Comparison of ENCODE assay signal across 8 mouse cellular contexts in the genomic region with DNA sequence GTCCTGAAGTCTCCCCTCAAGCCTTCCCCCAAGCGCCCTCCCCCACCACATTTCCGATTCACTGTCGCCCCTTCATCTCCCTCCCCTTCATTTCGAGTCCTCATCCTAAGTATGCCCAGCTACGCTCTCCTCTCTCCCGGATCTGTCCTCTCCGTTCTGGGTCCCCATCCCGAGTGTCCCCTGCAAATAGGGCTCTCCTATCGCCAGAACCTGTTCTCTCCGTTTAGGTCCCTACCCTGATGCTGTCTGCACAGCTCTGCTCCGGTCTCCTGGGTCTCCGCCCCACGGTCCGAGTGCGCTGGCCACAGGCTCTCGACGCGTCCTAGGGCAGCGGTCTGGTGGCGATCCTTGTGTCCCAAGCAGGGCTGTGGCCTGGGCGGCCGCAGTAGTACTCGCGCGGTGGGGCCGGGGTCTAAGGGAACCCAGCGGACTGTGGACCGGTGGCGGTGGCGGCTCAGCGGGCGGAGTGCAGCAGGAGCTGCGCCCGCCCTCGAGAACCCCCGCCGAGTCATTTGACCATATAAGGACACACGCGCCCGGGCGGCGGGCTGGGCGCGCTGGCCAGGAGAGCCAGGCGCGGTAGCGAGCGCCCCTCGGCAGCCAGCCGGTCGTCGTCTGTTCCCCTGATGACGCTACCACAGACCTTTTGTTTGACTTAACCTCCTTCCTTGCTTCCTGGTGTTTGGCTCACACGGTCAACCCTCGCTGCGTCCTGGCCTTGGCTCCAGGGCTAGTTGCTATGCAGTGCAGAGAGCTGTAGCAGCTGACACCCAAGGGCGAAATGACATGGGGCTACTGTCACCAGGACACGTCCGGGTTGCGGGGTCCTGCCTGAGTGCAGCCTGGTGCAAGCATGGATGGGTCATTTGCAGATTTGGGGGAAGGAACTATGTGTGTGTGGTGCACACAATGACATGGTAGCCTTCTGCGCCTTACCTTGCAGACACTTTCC. TPM values are rescaled to one million over a fixed set of nuclear protein-coding genes. Genes with fewer than 3 reads are reported as not detected.
DNase-seq lines count a peak whose midpoint lies in the region; ATAC-seq lines count a peak whose summit lies in the region.

No protein-coding gene starts in this region.

- no peaks in the 10 kb centered on the region for H3K36me3 ChIP-seq in hindbrain, embryonic 13.5 days

- ATAC-seq in hindbrain, embryonic 13.5 days (ENCODE audit: low FRiP score), result peak; percentile 95

- H3K9ac ChIP-seq in hindbrain, embryonic 13.5 days, result peak overlapping the region; percentile 84

- H3K4me3 ChIP-seq in hindbrain, embryonic 13.5 days, result peak overlapping the region; percentile 63

- DNase-seq in ES-CJ7 (ENCODE audit: low read depth, low spot score), result peak; percentile 40
- DNase-seq in cerebellum, adult 8-10 months, result peak; percentile 6
- peak; percentile 34 to 59 for DNase-seq in frontal cortex, postnatal 14 days (ENCODE audit: low spot score in 2 of 2)
- DNase-seq in layer of hippocampus, postnatal 36 days, result peak; percentile 59 to 74
- DNase-seq in lung, postnatal 14 days, result peak; percentile 64
- DNase-seq in ovary, postnatal 36 days (ENCODE audit: low spot score), result peak; percentile 76
- peak; percentile 69 for DNase-seq in urinary bladder, postnatal 14 days (ENCODE audit: low spot score)

- H3K27me3 ChIP-seq in hindbrain, embryonic 13.5 days, result peaks cover 13% of the 10 kb centered on the region; the same call in 1 of the 2 replicates

- WGBS in hindbrain, embryonic 13.5 days, result 4% methylated on average over 61 of the region's 61 CpGs

- H3K4me2 ChIP-seq in hindbrain, embryonic 13.5 days, result peak overlapping the region; percentile 79

- H3K27ac ChIP-seq in hindbrain, embryonic 13.5 days, result peak overlapping the region; percentile 73

- H3K9me3 ChIP-seq in hindbrain, embryonic 13.5 days, result no peaks in the 10 kb centered on the region

- peaks cover 25% of the 10 kb centered on the region; the same call in 1 of the 2 replicates for H3K4me1 ChIP-seq in hindbrain, embryonic 13.5 days (replicated peaks)

RNA-seq across cellular contexts. Expression of a gene that starts 33.0 kb away (rescaled TPM):
- 19.8 and 21.2 TPM in 2 replicates for polyA plus RNA-seq in hindbrain, embryonic 13.5 days (2015; fragmentation: Nextera tagmentation; extraction: Ambion mirVana)
- total RNA-seq in layer of hippocampus, postnatal 36 days (2021), result 10 to 100 TPM; 32.0 to 32.6 TPM

Comparison
In these comparisons a context has a peak if more than half of its experiments do, and no peak if none do; other contexts are left out.
1. Peak in every context shown above with its lines: DNase-seq, ATAC-seq, H3K4me3 ChIP-seq and H3K27ac ChIP-seq.
2. DNase-seq: peak in every context shown above with its lines; median percentile 76 in ovary, postnatal 36 days; 69 in urinary bladder, postnatal 14 days; 66 in layer of hippocampus, postnatal 36 days; 64 in lung, postnatal 14 days; 46 in frontal cortex, postnatal 14 days; 40 in ES-CJ7; 6 in cerebellum, adult 8-10 months.